Mouse (Mus musculus): ENCODE data around the gene Itk.

Gene Itk

DNA sequence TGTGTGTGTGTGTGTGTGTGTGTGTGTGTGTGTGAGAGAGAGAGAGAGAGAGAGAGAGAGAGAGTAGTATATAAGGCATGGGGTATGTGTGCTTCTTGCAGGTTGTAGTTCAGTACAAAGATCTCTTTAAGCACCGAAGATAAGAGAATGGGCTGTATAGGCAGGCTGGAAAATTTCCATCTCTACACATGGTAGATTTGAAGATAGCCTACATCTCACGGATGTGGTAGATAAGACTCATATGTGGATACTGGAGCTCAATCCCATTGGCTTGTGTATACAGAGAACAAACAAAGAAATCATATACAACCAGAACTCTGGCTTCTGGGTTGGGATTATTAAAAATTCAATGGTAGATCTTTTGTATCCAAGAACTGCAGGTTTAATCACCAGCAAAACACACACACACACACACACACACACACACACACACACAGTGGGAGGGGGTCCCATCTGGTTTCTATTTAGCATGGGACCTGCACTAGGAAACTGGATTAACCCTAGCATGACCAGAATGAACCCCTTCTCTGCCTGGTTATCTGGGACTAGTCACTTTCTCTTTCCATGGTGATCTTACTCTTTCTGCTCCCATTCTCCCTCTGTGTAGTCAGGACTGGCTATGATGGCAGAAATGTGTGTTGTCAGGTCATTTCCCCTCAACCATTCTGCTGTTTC lies 28.2 kb downstream of the Itk start:
- no peak for DNase-seq (ENCODE audit: low spot score in 2 of 2)

DNA sequence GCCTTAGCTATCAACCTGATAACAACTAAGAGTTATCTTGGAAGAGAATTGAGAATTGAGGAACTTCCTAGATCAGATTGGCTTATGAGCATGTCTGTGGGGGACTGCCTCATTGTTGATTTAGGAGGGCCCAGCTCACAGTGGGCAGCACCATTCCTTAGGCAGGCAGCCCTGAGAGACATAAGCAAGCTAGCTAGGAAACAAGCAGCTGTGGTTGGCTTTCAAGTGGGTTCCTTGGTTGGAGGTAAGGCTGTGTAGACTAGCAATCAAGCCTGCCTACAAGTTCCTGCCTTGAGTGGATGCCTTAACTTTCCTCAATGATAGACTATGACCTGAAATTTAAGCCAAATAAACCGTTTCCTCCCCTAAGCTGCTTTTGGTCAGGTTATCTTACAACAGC lies 30.9 kb downstream of the Itk start:
- DNase-seq (ENCODE audit: low spot score in 2 of 2) = no peak

DNA sequence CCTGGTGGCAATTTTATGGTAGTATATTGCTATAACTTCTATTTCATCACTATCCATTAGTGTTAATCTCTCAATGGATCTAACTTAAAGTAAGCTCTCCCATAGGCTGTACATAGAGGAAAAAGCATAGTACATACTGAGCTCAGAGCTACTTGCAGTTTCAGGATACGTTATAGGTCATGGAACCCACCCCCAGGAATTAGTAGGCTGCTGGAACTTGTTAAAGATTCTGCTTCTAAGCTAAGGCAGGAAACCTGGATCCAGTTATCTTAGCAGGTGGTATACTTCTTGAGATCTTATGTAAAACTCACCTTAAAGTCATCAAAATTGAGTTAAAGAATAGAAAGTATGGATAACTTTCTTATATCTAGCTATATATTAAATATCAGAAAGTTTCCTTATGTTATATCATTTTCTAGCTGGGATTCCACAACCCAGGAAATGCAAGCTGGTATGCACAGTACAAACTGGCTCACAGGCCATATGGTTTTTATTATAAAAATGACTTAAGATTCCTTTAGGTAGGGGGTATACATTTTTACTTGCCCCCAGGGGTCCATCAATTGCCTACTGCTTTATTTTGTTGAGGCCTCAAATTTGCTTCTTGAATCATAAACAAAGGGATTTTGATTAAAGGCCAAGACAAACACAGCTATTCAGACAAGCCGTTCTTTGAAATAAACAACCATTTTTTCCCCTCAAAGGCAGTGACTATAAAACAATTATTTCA lies 39.5 kb downstream of the Itk start:
- DNase-seq (ENCODE audit: low spot score in 2 of 2) = no peak

DNA sequence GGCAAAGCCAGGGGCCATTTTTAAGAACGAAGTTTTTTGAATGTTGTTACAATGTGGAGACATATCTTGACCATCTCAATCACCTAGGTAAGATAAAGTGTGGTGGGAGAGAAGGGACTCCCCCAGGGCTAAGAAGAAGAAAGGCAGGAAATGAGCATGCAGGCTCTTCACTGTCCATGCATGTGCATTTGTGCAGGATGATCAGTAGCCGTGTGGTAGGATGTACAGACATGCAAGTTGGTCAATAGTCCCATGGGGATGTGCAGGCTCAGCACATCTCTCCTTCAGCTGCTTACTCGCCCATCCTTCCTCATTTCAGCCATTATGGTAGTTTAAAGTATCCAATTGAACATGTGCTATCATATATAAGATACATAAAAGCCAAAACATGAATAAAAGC lies 40.9 kb downstream of the Itk start:
- no peak for DNase-seq (ENCODE audit: low spot score in 2 of 2)

DNA sequence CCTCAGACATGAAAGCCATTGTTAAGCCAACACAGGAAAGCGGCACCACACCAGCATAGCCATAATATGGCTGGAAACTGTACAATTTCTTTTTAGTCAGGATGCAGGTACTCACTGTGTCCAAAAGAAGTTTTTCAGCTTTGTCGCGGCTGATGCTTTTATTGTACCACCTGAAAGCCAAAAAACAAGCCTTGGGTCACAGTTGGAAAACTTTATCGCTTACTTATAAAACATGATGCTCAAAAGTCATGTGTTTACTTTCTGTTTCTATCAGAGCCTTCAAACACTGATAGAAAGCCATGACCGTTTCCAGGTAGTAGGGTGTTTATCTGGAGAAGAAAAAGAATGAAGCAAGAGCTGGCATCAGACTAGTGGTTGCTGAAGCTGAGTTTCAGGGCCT lies 41.6 kb downstream of the Itk start:
- DNase-seq (ENCODE audit: low spot score in 2 of 2) = no peak

DNA sequence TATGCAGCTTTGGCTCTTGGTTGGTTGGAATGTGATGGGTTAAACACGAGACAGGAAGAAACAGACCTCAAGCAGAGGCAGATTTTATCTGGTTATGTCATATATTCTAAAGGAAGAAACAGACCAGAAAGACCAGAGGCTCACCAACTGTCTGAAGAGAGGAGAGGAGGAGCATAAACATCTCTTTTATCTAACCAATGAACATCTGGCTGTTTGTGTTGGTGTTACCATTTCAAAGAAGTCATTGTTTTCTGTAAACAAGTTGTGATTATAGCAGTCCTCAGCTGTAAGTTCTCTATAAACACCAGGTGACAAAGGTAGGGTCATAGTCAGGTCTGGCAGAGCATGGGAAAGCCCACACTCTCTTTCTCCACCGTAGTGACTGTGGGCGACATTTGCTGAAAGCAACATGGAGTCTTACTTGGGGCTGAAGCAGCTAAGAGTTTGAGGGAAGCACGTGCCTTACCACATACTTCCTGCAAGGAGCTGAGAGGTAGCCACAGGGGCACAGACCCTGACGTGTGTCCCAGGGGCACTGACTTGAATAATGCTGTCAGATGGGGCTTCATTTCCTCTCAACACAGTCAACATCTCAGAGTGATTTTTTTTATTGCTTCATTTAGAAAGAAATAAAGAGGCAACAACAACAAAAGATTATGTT lies 45.3 kb downstream of the Itk start:
- DNase-seq (ENCODE audit: low spot score in 2 of 2) = no peak

DNA sequence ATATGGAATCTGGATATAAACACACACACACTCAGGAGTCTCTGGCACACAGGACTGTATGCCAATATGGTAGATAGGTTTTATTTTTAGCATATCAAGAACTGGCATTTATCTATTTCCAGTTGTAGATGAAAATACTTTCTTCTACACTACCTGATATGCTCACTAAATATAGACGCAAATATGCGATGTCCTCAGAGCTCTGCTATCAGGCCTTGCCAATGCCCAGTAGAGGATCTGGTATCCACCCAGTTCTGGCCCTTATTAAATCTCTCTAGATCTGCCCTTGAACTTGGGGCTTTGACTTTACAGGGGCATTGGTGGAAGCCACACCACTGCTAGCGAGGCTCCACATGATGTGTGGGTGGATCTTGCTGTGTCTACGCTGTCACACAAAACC lies 47.4 kb downstream of the Itk start:
- no peak for DNase-seq (ENCODE audit: low spot score in 2 of 2)

DNA sequence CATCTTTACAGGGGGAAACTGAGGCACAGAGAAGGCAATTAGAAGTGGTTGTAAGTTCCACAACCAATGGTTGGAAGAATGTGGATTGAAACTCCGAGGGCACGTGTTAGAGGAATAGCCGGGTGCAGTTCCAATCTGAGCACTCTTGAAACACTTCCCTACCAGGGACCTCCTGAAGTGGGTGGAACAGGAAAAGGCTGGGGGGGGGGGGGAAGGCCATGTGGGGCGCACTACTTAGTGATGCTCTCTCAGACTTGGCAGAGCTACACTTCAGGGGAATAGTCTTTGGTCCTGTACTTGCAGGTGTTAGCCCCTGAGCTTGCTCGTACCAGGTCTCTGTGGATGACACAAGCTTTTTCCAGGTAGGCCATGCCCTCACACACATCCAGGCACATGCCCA lies 53.3 kb downstream of the Itk start:
- no peak for DNase-seq (ENCODE audit: low spot score in 2 of 2)

DNA sequence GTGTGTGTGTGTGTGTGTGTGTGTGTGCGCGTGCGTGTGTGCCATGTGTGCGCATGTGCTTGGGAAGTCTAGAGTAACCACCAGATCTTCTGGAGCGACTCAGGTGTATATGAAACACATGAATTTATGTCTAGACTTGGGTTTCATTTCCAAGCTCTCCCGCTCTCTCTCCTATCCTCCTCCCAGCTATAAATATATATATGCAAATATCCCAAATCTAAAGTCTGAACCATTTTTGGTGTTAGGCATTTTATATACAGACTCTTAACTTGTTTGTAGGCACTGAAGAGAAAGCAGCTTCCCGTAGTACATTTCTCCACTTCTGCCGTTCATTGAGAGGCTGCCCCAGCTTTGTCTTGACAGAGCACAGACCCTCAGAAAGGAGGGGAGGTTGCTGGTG lies 57.1 kb downstream of the Itk start:
- DNase-seq (ENCODE audit: low spot score in 2 of 2) = no peak

DNA sequence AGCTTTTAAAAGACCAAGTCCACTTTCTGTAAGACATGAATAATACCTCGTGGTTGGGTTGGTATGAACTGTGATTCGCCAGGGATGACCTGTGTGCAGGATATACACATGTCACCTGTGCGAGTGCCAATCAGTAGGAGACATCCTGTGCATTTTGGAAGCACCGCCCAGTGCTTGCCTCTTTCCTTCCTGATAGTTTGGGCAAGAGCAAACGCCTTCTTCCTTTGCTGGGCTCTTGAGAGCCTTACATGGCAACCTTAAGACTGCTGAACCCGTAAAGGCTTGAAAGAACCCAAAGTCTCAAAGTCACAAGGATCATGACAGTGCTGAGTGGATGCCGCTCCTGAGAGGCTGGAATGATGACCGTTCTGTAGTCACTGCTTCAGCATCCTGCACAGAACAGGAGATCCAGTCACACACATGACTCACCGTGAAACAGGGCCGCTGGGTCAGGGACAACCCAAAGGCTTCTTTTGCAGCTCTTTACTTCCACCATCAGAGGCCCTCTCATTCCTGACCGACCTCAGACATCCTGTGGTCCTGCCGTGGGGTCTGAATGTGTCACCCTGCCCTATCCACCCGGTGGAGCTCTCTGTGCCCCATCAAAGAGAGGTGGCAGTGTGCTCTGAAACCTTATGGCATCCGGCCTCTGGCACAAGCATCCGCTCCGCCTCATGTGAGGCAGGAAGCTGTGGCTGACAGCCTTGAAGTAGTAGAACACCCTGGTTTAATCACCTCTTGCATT lies 62.9 kb downstream of the Itk start:
- DNase-seq (ENCODE audit: low spot score in 2 of 2) = no peak

DNA sequence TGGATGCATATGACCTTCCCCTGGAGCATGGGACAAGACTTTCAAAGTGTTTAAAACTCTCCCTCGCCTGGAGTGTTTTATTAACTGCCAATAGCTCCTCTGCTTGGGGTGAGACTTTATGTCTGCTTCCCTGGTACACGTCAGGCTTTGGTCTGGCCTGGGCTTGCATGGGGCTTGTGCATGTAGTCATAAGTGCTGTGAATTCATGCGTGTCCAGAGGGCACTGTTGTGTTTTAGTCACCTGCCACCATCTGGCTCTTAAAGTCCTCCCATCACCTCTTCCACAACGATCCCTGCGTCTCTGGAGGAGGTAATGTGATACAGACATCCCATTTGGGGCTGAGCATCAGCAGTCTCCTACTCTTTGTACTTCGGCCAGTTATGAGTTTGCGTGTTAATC lies 67.8 kb downstream of the Itk start:
- DNase-seq (ENCODE audit: low spot score in 2 of 2) = no peak

DNA sequence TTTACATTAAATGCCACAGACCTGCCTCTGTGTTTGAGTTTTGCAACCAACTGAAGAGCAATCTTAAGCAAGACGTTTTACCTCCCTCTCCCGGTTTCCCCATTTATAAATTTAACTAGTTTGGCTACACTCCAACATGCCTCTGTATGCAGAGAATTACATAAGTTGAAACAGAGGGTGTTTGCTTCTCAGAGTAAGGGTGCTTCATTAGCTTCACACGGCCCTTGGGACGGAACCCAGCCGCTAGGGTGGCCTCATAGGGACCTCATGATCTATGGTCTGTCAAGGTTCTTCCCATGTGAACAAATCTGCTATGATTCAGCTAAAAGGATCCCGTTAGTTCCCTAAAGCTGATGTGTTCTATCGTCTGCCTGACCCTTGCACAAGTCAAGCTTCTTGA lies 74.8 kb downstream of the Itk start:
- no peak for DNase-seq (ENCODE audit: low spot score in 2 of 2)

DNA sequence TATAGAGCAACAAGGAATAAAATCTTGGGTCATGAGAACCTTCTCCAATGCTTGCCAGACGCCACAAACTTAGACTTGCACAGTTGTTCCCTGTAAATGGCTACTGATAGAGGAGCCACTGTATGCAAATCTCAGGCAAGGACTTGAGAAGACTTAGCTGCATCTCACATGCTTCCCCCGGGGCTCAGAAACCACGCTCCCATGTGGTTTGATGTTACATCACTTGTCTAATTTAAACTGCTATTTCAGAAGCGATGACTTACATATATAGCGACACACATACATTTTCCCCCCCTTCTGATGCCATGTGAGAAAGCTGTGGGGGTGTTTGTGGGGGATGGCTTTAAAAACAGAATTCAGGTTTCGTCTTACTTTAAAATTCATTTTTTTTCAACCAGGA lies 75.5 kb downstream of the Itk start:
- DNase-seq (ENCODE audit: low spot score in 2 of 2) = peak; percentile 75 to 85

DNA sequence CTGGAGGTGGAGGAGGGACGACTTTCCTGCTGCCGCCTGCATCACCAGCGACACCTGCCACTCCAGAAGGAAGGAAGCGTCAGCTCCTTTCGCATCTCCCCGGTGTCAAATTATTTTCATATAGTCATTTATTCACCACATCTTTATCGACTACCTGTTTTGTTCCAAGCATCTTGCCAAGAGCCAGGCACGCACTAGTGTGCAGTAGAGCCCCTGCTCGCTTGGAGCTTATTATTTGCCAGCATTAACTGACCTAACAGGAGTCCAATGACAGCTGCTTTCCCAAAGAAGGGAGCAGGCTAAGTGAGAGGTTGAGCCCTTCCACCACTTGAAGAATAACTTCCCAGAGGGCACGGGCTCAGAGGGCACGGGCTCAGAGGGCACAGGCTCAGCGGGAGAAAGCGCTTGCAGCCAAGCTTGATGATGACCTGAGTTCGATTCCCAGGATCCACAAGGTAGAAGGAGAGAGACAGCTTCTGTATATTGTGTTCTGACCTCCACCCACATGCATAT lies 76.7 kb downstream of the Itk start, which contains the start of gene Cyfip2:
Gene Cyfip2, minus strand, starts transcription at position 337 of the 513 bp plus-strand sequence.
- DNase-seq (ENCODE audit: low spot score in 2 of 2) = no peak

DNA sequence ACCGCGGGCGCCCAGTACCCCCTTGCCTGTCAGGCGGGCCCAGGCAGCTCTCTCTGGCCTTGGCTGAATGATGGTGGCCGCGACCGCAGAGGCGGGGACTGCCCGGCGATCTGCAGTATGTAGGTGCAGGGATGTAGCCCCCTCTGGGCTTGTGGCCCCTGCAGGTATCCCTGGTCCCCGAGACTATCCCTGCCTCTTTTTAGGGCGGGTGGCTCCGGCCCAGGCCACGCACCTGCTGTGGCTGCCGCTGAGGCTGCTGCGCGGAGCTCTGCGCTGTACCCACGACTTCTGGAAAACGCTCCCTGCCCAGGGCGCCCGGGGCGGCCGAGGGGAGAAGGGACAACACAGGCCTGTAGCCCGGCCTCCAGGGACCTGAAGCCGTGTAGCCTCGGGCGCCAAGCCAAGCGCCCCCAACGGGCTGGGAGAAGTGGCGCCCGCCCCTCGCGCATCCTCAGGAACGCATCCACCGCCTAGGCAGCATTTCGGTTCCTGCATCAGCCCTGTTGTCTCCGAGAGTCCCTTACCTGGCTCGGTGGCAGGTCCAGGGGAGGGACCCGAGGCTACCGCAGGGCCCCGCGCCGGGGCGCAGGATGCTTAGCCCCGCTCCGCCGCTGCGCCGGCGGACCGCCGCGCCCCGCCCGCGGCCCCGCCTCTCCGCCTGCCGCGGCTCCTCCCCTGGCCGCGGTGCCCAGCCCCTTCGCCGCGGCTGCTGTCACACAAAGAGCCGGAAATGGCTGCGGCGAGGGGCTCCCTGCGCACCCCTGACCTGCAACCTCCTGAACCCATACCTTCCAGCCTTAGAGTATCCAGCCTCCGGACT lies 77.4 kb downstream of the Itk start:
- peak in 1 of 2 experiments; percentile 46 for DNase-seq (ENCODE audit: low spot score in 2 of 2)

DNA sequence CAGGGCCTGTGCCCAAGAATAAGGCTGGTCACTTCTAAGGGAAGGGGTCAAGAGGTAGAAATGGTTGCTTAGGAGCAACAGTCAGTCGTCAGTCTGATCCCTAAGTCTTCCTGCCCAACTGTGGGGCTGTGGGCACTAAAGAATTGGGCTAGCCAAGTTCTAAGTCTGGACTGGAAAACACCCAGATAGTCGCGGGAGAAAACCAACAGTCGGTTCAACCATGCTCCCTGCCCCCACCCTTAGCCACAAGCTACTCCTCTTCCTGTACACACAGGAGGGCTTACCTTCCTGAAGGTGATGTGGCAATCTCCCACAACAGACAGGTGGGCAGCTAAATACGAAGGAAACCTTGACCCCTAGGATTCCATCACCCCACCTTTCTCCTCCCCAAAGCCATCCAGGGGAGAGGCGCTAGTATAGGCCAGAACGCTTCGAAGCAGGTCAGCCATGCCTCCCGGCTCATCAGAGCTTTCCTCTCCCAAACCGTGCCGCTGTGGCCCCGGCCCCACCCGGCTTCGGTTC lies 78.1 kb downstream of the Itk start:
- DNase-seq (ENCODE audit: low spot score in 2 of 2) = no peak

DNA sequence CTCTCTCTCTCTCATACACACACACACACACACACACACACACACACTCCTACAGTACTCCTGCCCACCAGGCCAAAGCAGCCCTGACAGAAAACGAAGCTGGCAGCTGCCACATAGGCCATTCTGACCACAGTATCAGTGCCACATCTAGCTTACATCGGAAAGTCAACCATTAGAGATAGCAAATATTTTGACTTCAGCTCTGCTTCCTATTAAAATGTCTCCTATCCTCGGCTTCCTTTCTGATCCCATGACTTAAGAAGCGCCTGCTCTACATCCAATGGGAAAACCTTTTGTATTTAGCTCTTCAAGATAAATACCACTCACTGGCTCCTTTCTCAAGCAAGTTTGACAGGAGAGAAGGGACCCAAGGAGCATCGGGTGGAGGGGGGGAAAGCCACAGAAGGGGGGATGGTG lies 78.7 kb downstream of the Itk start:
- DNase-seq (ENCODE audit: low spot score in 2 of 2) = no peak

DNA sequence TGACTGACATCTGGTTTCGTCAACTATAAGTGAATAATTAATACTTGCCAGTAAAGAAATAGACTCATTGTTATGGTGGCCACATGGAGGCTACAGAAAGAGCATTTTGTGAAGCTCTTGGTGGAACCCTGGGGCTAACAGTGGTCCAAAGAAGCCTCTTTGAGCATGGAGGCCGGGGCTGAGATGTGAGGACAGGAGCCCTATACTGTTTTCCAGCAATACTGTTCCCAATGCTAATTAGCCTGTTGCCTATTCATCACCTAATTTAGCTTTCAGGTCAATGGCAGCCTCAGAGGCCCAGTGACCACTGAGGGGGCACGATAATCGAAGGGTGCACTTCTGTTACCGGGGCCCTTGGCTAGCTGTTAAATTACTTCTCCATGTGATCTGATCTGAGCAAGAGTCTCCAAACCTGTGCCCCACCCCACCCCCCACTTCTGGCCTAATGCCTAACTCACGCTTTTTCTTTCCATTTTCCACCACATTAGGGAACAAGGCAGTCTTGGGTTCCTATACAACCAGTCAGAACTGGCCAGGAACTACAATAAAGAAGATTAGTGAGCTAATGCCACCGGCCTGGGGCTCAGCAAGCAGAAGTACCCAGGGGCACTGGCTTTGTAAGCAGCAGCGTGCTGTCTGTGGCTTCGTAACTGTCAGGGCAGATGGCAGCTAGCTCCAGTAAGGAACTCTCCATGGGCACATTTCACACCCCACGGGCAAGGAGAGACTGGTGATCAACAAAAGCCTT lies 79.3 kb downstream of the Itk start:
- DNase-seq (ENCODE audit: low spot score in 2 of 2) = no peak

DNA sequence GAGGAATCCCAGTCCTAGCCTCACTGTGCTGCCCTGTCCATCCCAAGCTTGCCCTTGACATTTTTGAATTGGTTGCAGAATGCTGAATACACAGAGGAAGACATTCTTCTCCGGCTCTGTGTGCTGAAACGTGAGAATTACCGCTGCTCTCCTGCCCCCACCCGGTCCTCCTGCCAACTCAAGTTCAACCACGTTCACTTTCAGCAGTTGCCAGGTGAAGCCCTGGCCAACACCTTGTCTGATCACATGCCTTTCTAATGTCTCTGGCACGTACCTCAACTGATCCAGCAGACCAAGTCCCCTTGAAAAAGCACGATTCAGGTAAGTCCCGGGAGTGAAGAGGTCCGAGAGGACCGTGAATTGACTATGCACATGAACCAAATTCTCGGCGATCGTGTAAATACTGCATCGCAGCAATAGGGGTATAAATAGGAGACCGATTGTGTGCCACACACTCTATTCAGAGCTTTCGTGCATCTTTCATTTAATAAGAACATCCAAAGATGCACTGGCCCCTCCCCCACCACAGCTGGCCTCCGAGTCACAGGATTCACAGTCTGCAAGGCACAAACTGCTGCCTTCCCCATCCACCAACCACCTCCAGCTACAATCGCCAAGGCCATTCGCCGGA lies 80.1 kb downstream of the Itk start:
- DNase-seq (ENCODE audit: low spot score in 2 of 2) = peak in 1 of 2 experiments; percentile 54

All from right cerebral cortex, postnatal 36 days (tissue).